Mouse (Mus musculus) Patski (cell line): ENCODE measurements at regions not wholly inside any gene's neighbourhood (a gene's known extent, or its start where the extent isn't known, plus 50 kb on each side); places are given as distances from the start of the nearest gene placed in this dataset.
"Not testable (repeated sequence)": the region's sequence is repeated elsewhere in the genome, so short reads cannot be mapped to it uniquely, and the experiment has no call there.

Experiments used
- ATAC-seq: fragments of 100-300 bp; one replicate; pipeline ENCODE4 v1.8.0; 2021
- CTCF ChIA-PET: fragments of 350-600 bp; sonication (Branson Sonifier 250); formaldehyde crosslinking; loops from one replicate; lab custom pipeline; 2022; ENCODE audit warnings: inconsistent platforms; lab: Charles Lee
- POLR2A ChIA-PET: fragments of 350-600 bp; sonication (Branson Sonifier 250); formaldehyde crosslinking; loops from one replicate; lab custom pipeline; 2022; ENCODE audit warnings: antibody characterized with exemption, inconsistent platforms; lab: Charles Lee
- DNase-seq: peaks from one replicate; pipeline ENCODE4 v3.0.0-alpha.2; 2011; ENCODE audit warnings: low read depth, low spot score
- H3K27me3 ChIP-seq: fragments of 371-371 bp; one replicate; pipeline ENCODE4 v1.5.1; 2021
- CTCF ChIP-seq: fragments of 100-300 bp; IDR thresholded peaks from one replicate; pipeline ENCODE4 v1.5.1; 2021
- in situ Hi-C: fragments of 300-500 bp; cut with MboI; formaldehyde crosslinking; loops from 3 replicates; pipeline ENCODE4 v1.11.1; 2018; ENCODE audit warnings: low pct_unique_long_range_greater_than_20kb, mixed read lengths

DNA sequence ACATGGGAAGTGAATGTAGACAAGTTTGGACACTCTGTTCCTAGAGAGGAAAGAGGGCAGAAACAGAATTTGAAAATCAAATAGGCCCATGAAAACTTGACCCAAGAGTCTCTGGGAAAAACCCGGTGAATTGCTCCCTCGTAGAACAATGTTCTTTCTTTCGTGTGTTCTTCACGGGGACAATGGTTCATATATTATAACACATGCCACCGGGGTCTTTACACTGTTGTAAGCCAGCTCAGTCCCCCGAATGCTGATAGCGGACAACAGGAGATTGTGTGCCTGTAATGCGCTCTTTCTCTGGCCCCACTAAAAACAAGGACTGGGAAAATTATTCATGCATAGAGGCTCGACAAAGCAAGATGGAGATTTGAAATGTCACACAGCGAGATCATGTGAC, 225.4 kb upstream of the Irx4 start:
- in situ Hi-C loops, result loop anchor here (10.0 kb wide), 1 partner anchor 400 kb away; no protein-coding TSS in a partner anchor
- CTCF ChIA-PET, result no interaction called here
- POLR2A ChIA-PET, result no interaction called here

DNA sequence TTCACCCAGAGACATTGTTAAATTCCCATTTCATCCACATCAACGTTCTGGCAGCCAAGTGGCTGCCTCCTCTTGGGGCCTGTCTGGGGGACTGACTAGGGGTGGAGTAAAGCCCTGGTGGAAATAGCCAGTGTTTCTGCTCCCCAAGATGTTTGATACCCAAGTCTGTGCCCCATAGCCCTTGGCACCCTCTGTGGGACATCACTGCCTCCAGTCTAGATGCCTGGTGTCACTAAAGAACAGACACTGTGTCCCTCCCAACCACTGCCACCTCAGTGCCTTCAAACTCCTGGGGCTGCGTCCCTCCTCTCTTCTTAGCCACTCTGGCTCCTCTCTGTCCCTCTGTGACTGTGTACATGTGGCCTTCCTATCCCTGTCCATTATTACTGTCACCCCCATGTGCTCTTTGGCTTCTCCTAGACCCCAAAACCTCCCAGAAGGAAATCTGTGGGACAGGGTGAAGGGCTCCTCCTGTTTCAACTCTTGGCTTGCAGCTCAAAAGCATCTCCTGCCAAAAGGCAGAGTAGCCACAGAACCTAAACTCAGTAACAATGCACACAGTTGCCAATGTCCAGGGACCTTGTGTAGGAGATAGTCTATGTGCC, 224.8 kb upstream of the Irx4 start:
- H3K27me3 ChIP-seq, result peaks cover 5% of the 10 kb centered on the region
- DNase-seq (no peak), ATAC-seq (no peak)
- POLR2A ChIA-PET, result no interaction called here
- no peak for TF ChIP-seq CTCF
- CTCF ChIA-PET, result no interaction called here
- in situ Hi-C loops, result loop anchor here (10.0 kb wide), 1 partner anchor 401 kb away; no protein-coding TSS in a partner anchor

More for the DNA sequence above, 225.4 kb upstream of the Irx4 start:
- DNase-seq (no peak), ATAC-seq (no peak)
- H3K27me3 ChIP-seq, result peaks cover 5% of the 10 kb centered on the region
- TF ChIP-seq CTCF, result no peak

DNA sequence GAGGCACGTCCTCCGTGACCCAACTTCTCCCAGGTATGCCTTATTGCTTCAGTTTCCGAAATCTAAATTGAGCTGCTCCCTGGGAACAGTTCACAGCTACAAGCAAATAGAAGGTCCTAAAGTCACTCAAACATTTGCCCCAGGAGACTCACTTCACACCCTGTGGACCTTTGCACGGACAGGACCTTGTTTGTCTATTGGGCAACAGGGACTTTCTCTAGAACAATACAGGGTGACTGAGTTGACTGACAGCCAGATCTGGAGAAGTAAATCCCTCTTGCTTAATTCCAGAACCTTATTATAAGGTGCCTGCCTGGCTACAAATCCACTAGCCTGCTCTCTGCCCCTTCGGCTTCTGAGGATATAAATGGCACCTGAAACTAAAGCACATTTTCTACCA, 220.5 kb upstream of the Irx4 start:
- in situ Hi-C loops, result loop anchor here (10.0 kb wide), 1 partner anchor 405 kb away; no protein-coding TSS in a partner anchor
- ChIA-PET POLR2A (no interaction called here), CTCF (no interaction called here)
- DNase-seq (no peak), ATAC-seq (no peak)
- H3K27me3 ChIP-seq, result peaks cover 5% of the 10 kb centered on the region
- no peak for TF ChIP-seq CTCF

DNA sequence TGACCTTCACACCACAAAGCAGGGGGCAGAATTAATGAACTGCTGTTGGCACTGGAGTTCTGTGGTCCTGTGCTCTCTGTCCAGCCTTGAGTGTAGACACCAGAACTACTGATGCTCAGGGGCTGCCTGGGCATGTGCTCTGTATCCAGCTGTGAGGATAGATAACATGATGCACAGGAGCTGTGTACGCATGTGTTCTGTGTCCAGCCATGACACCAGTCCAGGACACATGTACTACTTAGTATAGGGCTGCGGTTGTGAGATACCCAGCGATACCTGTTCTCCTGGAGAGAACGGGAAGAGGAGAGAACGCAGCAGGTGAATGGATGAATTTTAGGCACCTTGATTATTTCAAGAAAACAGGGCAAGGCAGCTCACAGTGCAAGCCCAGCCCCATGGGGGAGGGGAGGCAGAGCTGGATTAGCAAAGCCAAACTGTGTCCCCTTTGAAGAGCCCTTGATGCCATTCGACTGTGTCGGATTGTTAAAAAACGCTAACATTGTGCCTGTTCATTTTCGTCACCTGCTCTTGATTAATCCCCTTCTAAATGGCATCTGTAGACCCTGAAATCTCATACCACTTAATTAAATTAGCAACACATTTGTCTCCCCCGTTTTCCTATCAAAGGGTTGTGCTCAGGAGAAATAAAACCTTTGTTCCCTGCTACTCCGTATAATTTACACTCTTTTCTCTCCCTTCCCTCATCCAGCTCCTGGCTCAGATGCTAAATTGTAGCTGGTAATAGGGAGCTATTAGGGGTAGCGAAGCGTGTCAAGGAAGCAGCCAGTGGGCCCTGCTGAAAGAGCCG, 218.8 kb upstream of the Irx4 start:
- H3K27me3 ChIP-seq, result peaks cover 5% of the 10 kb centered on the region
- CTCF ChIA-PET, result interaction anchor here (0.6 kb wide), 1 partner anchor 9 kb away, joined by 3 read pairs; no protein-coding TSS in a partner anchor
- no peak for TF ChIP-seq CTCF
- DNase-seq (no peak), ATAC-seq (no peak)
- in situ Hi-C loops, result no loop called here
- POLR2A ChIA-PET, result no interaction called here

DNA sequence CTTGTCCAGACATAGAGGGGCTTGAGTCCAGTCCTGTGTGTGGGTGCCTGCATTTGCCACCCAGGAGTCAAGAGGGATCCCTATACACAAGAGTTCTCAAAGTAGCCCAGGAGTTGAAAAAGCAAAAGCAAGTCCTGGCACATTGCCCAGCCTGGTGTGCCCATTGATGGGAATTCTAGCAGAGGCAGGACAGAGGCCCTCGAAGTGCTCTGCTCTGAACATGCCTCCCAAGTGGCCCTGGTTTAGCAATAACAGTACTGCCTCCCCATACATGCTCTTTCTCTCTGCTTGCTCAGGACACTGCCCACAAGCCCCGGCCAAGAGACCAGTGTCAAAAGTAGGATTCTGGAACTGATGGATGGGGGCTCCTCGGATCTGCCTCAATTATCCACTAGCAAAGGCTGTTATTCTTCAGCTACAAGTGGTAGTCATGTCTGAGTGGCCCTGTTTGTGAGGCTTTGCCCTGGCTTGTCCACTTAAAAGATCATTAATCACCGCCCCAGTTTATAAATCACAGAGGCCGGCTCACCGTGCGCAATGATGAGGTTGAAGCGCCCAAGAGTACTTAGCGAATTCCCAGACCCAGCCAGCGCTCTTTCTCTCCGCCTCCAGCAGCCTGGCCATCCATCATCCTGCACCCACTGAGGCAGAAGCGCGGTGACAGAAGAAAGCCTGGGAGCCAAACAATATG, 190.3 kb upstream of the Irx4 start:
- CTCF ChIA-PET, result no interaction called here
- no peak for TF ChIP-seq CTCF
- DNase-seq (no peak), ATAC-seq (no peak)
- in situ Hi-C loops, result no loop called here
- POLR2A ChIA-PET, result no interaction called here
- H3K27me3 ChIP-seq, result no peaks in the 10 kb centered on the region

DNA sequence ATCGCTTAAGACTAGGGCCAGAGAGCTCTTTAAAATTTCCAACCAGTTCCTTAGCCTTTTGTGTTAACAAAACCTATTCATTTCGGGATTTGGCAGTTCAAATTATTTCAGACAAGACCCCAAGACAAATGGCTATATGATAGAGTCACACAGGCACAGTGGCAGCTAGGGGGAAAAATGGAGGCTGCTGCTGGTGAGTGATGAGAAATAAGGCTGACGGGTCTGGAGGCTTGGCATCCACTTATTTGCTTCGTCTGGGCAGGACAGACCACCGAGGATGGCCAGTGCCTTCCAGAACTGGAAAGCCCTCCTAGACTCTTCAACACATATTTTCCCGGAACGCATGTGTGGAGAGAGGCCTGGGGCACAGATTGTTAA, 189.8 kb upstream of the Irx4 start:
- TF ChIP-seq CTCF, result no peak
- in situ Hi-C loops, result no loop called here
- DNase-seq (no peak), ATAC-seq (no peak)
- no peaks in the 10 kb centered on the region for H3K27me3 ChIP-seq
- POLR2A ChIA-PET, result no interaction called here
- CTCF ChIA-PET, result no interaction called here

DNA sequence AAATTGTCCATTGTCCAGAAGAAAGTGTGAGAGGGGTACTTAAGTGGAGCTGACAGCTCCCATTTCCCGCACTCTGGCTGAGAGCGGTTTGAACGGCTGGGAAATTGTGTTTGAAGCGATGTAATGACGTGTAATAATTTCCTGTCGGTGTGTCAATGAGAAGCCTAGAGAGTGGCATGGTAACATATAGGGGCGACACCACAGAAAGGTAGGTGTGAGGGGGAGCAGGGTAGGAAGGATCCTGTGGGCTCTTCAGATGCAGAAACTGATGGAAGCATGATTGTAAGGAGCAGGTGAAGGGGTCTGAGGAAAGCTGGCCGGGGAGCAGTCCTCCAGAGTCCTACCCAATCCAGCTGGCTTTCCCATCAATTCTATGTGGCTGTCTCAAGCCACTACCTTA, 189.2 kb upstream of the Irx4 start:
- no peaks in the 10 kb centered on the region for H3K27me3 ChIP-seq
- POLR2A ChIA-PET, result no interaction called here
- CTCF ChIA-PET, result no interaction called here
- in situ Hi-C loops, result no loop called here
- no peak for ATAC-seq
- no peak for TF ChIP-seq CTCF
- DNase-seq, result no peak

DNA sequence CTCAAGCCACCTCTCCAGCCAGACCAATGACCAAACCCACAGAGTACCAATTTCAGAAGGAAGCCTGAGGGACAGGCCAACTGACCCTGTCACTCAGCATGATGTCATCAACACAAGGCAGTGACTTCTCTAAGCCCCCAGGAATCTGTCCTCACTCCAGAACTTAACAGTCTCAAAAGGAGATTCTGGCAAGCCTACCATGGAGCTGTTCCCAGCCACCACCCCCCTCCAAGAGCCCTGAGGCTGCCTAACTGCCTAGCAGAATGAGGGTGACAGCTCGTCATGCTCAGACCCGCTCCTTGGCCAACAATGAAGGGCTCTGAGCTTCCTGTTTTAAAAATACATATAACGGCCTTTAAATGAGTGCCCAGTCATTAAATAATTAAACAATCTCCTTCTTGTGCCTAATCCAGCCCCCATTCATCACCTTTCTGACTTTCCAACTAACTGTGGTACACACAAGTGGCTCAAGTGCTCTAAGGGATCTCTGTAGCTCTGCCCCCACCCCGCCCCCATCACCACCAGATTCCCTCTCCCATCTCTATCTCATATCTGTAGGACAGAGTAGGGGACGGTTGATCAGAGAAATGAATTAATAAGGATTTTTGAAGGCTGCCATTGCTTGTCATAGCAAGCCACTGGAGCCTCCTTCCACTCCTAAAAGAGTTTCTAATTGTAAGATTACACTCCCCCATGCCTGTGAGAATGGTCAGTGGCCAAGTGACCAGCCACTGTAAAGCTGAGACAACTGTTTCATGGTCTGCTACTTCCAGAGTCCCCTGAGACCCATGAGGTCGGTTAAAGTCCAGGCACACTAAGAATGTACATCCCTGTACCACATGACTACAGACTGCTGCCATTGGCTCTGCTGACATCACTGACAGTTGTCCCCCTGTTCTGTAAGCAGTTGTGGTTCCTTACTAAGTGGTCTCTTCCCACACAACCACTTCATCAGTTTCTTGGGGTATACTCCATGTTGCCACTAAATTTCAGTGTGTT, 188.1 kb upstream of the Irx4 start:
- TF ChIP-seq CTCF, result no peak
- ChIA-PET POLR2A (no interaction called here), CTCF (no interaction called here)
- in situ Hi-C loops, result no loop called here
- no peak for ATAC-seq
- H3K27me3 ChIP-seq, result no peaks in the 10 kb centered on the region
- DNase-seq, result no peak

DNA sequence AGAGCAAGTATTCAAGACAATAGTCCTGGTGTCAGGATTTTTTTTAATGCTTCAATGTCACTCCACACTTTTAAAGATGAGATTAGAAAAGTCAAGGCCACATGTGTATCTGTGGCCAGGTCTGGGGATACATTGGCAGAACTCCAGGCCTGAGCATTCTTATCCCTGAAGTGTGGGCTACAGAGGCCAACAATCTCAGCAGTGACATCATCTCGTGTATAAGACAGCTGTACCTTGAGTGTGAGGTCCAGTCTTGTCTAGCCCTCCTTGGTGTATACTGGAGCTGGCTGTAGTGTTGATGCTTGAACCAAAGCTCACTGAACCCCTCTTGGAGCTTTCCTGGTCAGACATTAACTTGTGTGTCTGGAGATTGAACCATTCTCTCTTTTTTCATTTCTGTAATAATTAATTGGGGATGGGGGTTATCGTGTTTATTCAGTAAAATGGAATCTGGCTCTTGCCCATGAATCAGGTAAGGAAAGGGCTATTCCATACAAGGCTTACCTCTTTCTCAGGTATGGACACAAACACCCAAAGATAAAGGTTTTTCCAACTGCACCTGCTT, 182.3 kb upstream of the Irx4 start:
- POLR2A ChIA-PET, result no interaction called here
- DNase-seq, result no peak
- no peaks in the 10 kb centered on the region for H3K27me3 ChIP-seq
- ATAC-seq, result no peak
- CTCF ChIA-PET, result no interaction called here
- in situ Hi-C loops, result no loop called here
- TF ChIP-seq CTCF, result no peak

DNA sequence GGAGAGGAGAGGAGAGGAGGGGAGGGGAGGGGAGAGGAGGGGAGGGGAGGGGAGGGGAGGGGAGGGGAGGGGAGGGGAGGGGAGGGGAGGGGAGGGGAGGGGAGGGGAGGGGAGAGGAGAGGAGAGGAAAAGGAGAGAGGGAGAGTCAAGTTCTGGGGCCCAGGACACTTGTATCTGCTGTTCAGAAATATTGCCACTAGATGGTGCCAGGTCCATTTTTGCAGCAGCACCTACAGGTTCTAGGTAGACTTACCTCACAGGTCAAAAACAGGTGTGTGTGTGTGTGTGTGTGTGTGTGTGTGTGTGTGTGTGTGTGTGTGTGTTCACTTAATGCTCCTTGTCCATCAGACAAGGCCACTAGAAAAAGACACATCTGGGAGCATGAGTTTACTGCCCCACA, 172.5 kb upstream of the Irx4 start:
- in situ Hi-C loops, DNase-seq, POLR2A ChIA-PET, CTCF ChIA-PET, ATAC-seq, H3K27me3 ChIP-seq: not testable (repeated sequence)
